Mouse (Mus musculus): ENCODE measurements around the gene Hsd17b12. TPM values are rescaled to one million over a fixed set of nuclear protein-coding genes. Genes with fewer than 3 reads are reported as not detected.

Gene Hsd17b12
- polyA plus RNA-seq, 1 experiment: 9.7 TPM

DNA sequence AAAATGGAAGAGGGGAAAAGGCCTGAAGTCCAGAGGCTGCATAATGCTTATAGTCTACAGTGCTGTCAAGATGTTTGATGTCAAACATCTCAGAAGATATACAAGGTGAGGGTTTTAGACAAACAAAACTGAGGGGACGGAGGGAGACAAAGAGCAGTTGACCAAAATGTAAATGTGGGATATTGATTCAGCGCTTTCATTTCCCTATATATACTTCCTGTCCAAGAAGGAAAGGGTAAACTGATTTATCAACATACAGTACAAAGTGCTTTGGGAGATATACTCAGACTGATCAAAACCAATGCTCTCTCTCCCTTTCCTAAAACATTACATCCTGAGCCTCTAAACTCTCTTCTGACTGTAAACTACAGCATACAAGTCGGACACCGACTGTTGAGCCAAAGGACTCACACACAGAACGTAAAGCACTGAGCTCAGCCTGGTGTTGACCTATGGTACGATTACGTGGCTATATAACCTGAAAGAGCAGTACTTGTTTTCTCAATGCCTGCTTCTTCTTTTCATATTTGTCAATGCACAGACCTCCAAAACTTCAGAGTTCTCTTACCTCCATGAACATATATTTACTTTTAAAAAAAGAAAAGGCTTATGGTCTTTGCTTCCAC lies 13.1 kb downstream of the Hsd17b12 start:
- Histone ChIP-seq H3K27ac (ENCODE audit: insufficient read depth, low read length) (no peak overlapping the region), H3K36me3 (ENCODE audit: control insufficient read depth, insufficient read depth, low read length) (no peaks in the 10 kb centered on the region), H3K27me3 (ENCODE audit: control insufficient read depth, insufficient read depth, low read length) (no peaks in the 10 kb centered on the region), H3K4me1 (ENCODE audit: control insufficient read depth, insufficient read depth, insufficient read length) (no peaks in the 10 kb centered on the region), H3K4me3 (ENCODE audit: extremely low read depth, insufficient read depth, insufficient read length) (no peak overlapping the region)
- TF ChIP-seq POLR2A (IDR thresholded peaks at IDR 0.05; ENCODE audit: low read depth, low read length): no peak
- no peak for TF ChIP-seq CTCF (IDR thresholded peaks at IDR 0.05; ENCODE audit: extremely low read depth, insufficient read depth, insufficient read length, insufficient replicate concordance)
- DNase-seq (ENCODE audit: low read depth in 1 of 2, low spot score in 2 of 2): no peak
- WGBS: 91% methylated on average over 7 of the region's 7 CpGs

DNA sequence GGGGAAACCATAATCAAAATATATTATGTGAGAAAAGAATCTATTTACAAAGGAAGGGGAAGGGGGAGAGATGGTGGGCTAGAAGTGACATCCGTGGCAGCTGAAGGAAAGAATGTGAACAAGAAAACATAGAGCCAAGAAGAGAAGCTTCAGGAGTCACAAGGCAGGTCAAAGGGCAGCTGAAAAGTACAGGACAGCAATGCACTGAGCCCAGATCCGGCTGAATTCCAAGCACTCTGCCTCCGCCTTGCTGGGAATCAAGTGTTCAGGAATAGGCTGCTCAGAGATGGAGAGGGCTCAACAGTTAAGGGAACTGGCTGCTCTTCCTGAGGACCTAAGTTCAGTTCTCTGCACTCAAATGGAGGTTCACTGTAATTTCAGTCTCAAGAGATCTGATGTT lies 16.5 kb downstream of the Hsd17b12 start:
- no peaks in the 10 kb centered on the region for H3K36me3 ChIP-seq (ENCODE audit: control insufficient read depth, insufficient read depth, low read length)
- H3K27ac ChIP-seq (ENCODE audit: insufficient read depth, low read length): no peak overlapping the region
- DNase-seq (ENCODE audit: low read depth in 1 of 2, low spot score in 2 of 2): no peak
- H3K4me3 ChIP-seq (ENCODE audit: extremely low read depth, insufficient read depth, insufficient read length): no peak overlapping the region
- TF ChIP-seq POLR2A (IDR thresholded peaks at IDR 0.05; ENCODE audit: low read depth, low read length) (no peak), CTCF (IDR thresholded peaks at IDR 0.05; ENCODE audit: extremely low read depth, insufficient read depth, insufficient read length, insufficient replicate concordance) (no peak)
- H3K27me3 ChIP-seq (ENCODE audit: control insufficient read depth, insufficient read depth, low read length): no peaks in the 10 kb centered on the region
- 85% methylated on average over 3 of the region's 3 CpGs for WGBS
- no peaks in the 10 kb centered on the region for H3K4me1 ChIP-seq (ENCODE audit: control insufficient read depth, insufficient read depth, insufficient read length)

- no peak overlapping the region for H3K4me3 ChIP-seq (ENCODE audit: extremely low read depth, insufficient read depth, insufficient read length)
- H3K4me1 ChIP-seq (ENCODE audit: control insufficient read depth, insufficient read depth, insufficient read length): no peaks in the 10 kb centered on the region
- DNase-seq (ENCODE audit: low read depth in 1 of 2, low spot score in 2 of 2): no peak
- H3K36me3 ChIP-seq (ENCODE audit: control insufficient read depth, insufficient read depth, low read length): no peaks in the 10 kb centered on the region
- WGBS: 86% methylated on average over 3 of the region's 3 CpGs
- no peak overlapping the region for H3K27ac ChIP-seq (ENCODE audit: insufficient read depth, low read length)
- TF ChIP-seq POLR2A (IDR thresholded peaks at IDR 0.05; ENCODE audit: low read depth, low read length): no peak
- no peak for TF ChIP-seq CTCF (IDR thresholded peaks at IDR 0.05; ENCODE audit: extremely low read depth, insufficient read depth, insufficient read length, insufficient replicate concordance)
- no peaks in the 10 kb centered on the region for H3K27me3 ChIP-seq (ENCODE audit: control insufficient read depth, insufficient read depth, low read length)
Measured at GRCm38 (mm10) chr2:94138469-94139390, 19.0 kb downstream of the Hsd17b12 start.

GRCm38 (mm10) chr2:94136837-94137236 lies 20.9 kb downstream of the Hsd17b12 start:
- H3K27ac ChIP-seq (ENCODE audit: insufficient read depth, low read length): no peak overlapping the region
- no peak overlapping the region for H3K4me3 ChIP-seq (ENCODE audit: extremely low read depth, insufficient read depth, insufficient read length)
- no peak for DNase-seq (ENCODE audit: low read depth in 1 of 2, low spot score in 2 of 2)
- 37% methylated on average over 3 of the region's 3 CpGs for WGBS
- no peak for TF ChIP-seq POLR2A (IDR thresholded peaks at IDR 0.05; ENCODE audit: low read depth, low read length)
- TF ChIP-seq CTCF (IDR thresholded peaks at IDR 0.05; ENCODE audit: extremely low read depth, insufficient read depth, insufficient read length, insufficient replicate concordance): no peak
- no peaks in the 10 kb centered on the region for H3K36me3 ChIP-seq (ENCODE audit: control insufficient read depth, insufficient read depth, low read length)
- no peaks in the 10 kb centered on the region for H3K27me3 ChIP-seq (ENCODE audit: control insufficient read depth, insufficient read depth, low read length)
- H3K4me1 ChIP-seq (ENCODE audit: control insufficient read depth, insufficient read depth, insufficient read length): no peaks in the 10 kb centered on the region

- no peak overlapping the region for H3K4me3 ChIP-seq (ENCODE audit: extremely low read depth, insufficient read depth, insufficient read length)
- H3K4me1 ChIP-seq (ENCODE audit: control insufficient read depth, insufficient read depth, insufficient read length): no peaks in the 10 kb centered on the region; the same call in 1 of the 2 replicates
- no peak overlapping the region for H3K27ac ChIP-seq (ENCODE audit: insufficient read depth, low read length)
- H3K36me3 ChIP-seq (ENCODE audit: control insufficient read depth, insufficient read depth, low read length): no peaks in the 10 kb centered on the region
- no peak for DNase-seq (ENCODE audit: low read depth in 1 of 2, low spot score in 2 of 2)
- TF ChIP-seq POLR2A (IDR thresholded peaks at IDR 0.05; ENCODE audit: low read depth, low read length): no peak
- WGBS: 88% methylated on average over 3 of the region's 3 CpGs
- H3K27me3 ChIP-seq (ENCODE audit: control insufficient read depth, insufficient read depth, low read length): no peaks in the 10 kb centered on the region
Measured at GRCm38 (mm10) chr2:94128496-94128895, 29.3 kb downstream of the Hsd17b12 start.

DNA sequence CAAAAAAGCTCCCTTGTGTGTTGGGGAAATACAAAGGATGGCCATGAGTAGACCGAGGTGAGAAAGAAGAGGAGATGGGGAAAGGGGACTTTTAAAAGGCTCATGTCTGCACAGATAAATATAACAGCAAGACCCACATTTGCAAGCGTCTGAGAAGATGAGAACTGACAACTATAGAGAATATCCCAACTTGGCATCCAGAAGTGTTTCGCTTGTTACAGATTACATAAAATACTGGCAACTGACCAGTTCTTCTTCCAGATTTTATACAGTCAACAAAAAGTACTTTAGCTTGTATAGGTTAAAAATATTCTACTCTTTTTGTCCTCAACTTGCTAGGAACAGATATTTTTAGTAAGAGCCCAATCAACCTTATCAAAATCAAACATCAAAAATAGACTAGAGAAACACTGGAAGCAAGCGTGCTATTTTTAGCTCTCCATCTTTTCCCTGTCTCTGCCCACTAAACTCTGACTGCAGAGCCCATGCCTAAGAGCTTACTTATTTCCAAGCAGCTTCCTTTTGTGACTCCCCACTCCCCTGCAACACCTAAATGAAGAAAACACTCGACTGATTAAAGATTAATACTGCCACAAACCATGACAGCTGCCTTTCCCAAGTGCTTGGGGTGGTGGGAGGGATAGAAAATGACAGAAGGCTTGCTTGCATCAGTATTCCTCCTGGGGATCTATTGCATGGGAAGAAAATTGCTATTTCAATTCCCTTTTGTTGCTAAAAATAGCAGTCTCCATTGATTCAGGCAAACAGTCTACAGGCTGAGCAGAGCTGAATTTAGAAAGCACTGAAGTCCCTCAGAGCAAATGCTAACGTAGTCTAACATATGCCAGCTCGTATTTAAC lies 35.4 kb downstream of the Hsd17b12 start:
- Histone ChIP-seq H3K4me3 (ENCODE audit: extremely low read depth, insufficient read depth, insufficient read length) (no peak overlapping the region), H3K36me3 (ENCODE audit: control insufficient read depth, insufficient read depth, low read length) (no peaks in the 10 kb centered on the region), H3K27me3 (ENCODE audit: control insufficient read depth, insufficient read depth, low read length) (no peaks in the 10 kb centered on the region), H3K27ac (ENCODE audit: insufficient read depth, low read length) (no peak overlapping the region), H3K4me1 (ENCODE audit: control insufficient read depth, insufficient read depth, insufficient read length) (no peaks in the 10 kb centered on the region; the same call in 1 of the 2 replicates)
- 63% methylated on average over 7 of the region's 7 CpGs for WGBS
- TF ChIP-seq CTCF (IDR thresholded peaks at IDR 0.05; ENCODE audit: extremely low read depth, insufficient read depth, insufficient read length, insufficient replicate concordance) (no peak), POLR2A (IDR thresholded peaks at IDR 0.05; ENCODE audit: low read depth, low read length) (no peak)
- DNase-seq (ENCODE audit: low read depth in 1 of 2, low spot score in 2 of 2): no peak
